Mouse (Mus musculus) T-cell, adult 2 months (primary cell): ENCODE results near the gene Tasp1.
A peak's percentile ranks its signal among the peaks of the same experiment; 100 is the strongest.
"Not testable (repeated sequence)": the region's sequence is repeated elsewhere in the genome, so short reads cannot be mapped to it uniquely, and the experiment has no call there.

Source experiments
- DNase-seq: peaks from one replicate; pipeline ENCODE4 v3.0.0; 2022; ENCODE audit warnings: low spot score

Gene Tasp1

DNA sequence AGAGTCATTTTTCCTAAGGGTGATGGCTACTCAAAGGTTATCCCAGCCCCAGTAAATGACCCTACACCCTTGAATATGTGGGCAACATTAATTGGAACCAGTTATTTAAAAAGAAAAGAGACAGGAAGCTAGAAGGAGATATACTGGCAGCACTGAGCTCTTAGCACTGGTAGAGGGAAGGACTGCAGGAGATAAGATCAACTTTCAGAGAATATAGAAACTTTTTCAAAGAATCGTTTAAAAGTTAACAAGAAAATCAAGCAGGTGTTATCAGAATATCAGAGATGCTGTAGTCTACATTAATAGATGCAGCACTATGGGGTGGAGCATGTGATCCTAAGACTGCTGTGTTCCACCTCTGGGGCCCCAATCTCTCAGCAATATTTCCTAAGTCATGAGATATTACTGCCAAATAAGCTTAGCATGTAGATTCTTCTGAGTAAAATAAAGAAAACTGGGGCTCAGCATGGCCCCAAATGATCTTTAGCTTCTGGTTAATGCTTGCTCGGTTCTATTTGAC is 14.9 kb downstream of the Tasp1 start:
- no peak for DNase-seq

DNA sequence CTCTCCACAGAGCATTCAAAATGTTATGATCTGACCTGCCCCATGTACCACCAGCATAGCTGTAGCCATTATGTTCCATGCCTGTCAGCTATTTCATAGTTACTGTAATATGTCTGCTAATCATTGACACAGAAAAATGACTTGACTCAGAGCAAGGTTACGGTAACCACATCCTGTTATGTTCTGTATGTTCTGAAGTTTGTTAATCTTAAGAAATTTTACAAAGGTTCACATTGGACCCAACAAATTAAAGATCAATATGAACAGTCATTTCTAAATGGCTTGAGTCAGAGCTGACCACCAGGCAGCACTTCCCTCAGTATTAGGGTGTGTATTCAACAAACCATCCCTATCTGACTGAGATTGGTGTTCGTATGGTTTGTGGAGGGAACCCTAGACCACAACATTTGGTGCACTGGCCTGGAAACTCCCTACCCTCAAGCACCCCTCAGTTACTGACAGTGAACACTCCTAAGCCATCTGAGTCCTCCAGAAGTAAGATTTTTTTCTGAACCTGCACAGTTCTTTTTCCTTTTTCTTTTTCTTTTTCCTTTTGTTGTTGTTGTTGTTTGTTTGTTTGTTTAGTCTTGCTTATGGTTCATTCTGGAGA is 24.0 kb downstream of the Tasp1 start:
- DNase-seq, result peak; percentile 83

DNA sequence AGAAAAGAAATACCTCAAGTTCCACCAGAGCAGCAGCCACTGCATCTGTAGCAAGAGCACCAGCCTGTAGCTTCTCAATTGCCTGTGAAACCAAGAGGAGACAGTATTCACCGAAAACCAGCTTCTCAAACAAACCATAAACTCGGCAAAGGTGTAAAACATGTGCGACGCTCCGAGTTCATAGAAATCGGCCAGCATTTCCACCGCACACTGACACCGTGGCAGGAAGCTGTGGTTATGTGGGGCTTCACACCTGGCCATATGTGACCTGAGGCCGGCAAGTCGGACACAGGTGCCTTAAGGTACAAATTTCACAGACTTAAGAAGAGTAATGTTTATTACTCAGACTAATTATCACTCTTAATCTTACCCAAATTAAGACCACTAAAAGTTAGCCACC is 24.5 kb downstream of the Tasp1 start:
- peak; percentile 67 for DNase-seq

DNA sequence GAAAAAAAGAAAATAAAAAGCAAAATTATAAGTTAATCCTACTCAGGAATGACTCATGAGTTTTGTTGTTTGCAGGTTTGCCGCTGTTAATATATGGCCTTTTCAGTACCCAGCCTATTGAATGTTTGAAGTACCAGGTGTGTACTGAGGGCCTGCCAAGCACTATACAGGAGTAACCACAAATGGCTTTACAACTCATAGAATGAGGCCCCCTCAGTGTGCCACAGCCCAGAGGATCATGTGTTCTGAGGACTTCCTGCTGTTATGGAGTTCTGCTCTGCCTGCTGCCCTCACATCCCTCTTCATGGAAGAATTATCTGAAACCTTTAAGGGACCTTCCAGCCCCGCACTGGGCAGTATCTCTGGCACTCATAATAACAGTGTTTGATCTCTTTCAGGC is 29.1 kb downstream of the Tasp1 start:
- no peak for DNase-seq

DNA sequence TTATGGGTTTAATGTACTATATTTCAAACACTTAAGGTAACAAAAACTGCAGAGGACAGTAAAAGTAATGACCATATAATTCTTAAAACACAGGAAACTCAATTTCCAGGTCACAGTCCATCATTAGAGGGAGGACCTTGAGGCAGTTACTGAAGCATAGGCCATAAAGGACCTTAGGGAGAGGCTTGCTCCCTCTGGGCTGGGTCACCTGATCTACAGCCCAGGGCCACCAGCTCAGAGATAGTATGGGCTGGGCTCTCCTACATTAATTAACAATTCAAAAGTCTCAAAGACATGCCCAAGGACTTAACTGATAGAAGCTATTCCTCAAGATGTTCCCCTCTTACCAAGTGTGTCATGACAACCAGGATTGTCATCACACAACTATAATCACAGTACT is 29.8 kb downstream of the Tasp1 start:
- DNase-seq, result no peak

DNA sequence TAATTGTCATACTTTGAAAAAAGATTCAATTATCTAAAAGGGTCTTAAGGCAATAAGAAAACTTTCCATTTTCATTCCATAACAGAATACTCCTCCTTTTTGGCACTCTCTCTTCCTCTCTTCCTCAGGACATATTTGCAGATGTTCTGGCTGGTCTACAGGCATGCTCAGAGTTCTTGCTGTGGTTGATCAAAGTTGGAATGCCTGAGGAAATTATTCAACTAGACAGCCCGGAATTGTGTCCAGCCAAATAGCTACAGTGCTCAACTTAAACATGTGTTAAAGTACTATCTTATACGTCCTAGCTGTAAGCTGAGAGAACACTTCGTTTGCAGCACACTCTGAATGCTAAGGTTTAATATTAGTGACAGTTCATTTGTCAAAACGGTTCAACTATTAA is 41.7 kb downstream of the Tasp1 start:
- no peak for DNase-seq

DNA sequence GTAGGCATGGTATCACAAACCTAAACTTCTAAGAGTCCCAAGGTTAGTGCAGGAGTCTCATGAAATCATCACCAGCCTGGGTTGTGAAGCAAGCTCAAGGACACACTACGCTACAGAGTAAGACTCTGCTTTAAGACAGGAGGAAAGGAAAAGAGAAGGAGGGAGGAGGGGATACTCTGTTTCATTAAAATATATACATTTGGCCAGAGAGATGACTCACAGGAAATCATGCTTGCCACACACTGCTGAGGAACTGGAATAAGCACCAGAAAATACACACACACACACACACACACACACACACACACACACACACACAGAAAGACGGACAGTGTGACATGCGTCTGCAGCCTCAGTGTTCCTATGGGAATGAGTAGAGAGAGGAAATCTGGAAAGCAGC is 59.2 kb downstream of the Tasp1 start:
- DNase-seq, result no peak

DNA sequence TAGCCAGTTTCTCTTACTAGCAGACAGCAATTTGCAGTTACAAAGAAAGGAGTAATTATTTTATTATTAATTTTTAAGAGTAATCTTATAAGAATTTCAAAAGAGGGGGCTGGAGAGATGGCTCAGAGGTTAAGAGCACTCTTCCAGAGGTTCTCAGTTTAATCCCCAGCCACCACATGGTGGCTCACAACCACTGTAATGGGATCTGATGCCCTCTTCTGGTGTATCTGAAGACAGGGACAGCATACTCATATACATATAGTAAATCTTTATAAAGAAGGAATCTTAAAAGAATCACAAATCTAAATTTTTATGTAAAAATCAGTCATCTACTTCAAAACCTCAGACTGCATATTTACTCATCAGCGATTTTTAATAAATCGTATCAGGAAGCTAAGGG is 68.4 kb downstream of the Tasp1 start:
- DNase-seq, result no peak

DNA sequence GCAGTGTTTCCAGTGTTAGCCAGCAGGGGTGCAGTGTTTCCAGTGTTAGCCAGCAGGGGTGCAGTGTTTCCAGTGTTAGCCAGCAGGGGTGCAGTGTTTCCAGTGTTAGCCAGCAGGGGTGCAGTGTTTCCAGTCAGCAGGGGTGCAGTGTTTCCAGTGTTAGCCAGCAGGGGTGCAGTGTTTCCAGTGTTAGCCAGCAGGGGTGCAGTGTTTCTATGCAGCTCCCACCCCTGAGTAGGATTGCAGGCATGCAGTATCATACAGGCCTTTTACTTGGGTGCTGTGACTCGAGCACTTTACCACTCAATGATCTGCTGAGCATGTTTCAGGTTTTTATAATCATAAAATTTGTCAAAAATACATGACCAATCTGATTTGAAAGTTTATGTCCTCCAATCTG is 76.7 kb downstream of the Tasp1 start:
- peak; percentile 35 for DNase-seq

DNA sequence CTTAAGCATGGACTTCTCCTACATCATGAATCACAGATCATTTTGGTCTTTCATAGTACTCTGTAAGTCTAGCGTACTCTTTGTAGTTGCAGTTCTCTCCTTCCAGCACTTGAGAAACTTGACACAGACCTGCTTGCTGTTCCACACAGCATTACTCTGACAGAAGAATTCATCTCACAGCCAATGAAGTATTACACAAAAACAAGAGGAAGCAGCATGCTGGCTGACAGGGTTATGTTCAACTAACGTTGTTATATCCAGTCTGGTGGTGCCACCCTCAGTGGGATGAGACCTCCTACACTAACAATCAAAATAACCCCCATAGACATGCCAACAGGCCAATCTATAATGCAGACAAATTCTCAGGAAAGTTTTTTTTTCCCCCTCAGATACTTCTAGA is 99.2 kb downstream of the Tasp1 start:
- DNase-seq, result no peak

DNA sequence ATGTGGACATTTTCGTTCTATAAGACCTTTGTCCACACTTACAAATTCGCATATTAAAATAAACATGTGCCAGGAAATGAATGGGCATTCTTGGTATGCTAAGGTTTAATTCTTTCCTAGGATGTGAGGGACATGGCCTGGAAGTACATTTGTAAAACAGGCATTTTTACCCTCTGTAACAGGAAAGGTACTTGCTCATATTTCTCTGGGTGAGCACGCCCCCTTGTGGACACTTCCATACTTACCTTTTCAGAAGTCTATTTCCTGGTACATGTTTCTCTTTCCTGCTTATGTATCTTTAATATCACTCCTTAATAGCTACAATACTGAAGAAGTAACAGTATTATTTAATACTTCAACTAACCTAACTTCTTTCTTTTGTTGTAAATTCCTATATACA is 100.3 kb downstream of the Tasp1 start:
- DNase-seq, result peak; percentile 52

DNA sequence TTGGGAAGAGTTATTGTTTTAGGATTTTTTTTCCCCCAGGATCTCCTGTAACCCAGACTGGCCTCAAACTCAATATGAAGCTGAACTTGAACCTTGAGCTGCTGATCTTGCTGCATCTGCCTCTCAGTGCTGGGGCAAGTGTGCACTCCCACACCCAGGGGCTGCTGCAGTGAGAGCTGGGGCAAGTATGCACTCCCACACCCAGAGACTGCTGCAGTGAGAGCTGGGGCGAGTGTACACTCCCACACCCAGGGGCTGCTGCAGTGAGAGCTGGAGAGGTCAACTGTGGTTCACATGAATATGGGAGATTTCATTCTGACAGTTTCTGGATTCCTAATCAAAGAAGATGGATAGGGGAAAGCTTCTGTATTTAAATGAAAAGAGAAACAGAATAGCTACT is 117.8 kb downstream of the Tasp1 start:
- DNase-seq, result no peak

DNA sequence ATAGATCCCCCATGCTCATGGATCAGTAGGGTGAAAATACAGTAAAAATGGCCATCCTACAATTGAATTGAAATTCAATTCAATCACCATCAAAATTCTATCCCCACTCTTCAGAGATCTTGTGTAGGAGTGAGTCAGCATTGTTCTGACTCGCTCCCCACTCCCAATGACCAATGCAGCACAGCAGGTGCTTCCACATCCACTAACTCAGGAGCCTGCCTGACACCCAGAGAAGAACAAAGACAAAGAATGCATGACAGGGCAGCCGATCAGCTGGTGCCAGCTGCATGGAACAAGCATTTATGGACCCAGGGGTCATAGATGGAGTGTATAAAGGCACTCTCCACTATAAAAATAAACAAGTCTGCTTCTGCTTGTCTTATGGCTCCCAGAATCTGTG is 129.0 kb downstream of the Tasp1 start:
- no peak for DNase-seq

DNA sequence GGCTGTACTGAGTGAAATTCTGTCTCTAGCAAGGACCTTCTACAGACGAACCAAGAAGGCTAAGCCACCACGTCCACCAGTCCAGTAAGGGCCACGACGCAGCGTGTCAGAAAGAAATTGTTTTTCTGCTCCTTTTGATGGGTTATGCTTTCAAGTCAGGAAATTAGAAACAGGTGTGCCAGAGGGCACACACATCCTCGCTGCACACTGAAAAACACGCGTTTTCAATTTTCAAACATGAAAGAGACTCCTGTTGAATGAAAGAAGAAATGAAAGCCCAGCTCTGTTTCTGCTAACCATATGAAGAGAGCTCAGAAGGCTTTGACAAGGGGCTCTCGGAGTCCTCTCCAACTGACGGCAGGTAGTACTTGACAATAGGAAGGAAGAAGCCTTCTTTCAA is 132.0 kb downstream of the Tasp1 start:
- peak; percentile 57 for DNase-seq

DNA sequence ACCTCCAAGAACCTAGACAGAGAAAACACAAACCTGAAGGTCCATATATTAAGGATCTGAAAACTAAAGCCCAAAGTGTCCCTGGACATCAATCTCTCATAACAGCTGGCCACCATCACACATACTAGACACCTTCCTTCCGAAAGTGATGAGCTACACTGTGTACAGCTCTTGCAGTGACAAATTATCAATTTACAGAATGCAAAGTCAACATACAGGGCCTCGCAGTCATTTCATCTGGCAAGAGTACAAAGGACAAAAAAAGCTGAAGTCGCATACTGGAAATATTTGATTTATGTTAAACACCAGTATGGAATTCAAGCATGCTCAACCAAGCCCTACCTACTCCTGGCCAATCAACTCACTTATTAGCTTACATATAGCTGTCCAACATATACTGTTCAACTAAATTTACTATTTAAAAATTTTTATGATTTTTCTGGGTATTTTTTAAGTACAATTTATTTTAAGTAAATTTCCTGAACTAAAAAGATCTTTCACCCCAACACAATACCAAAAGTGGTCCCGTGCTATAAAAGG is 132.5 kb downstream of the Tasp1 start:
- DNase-seq, result no peak

DNA sequence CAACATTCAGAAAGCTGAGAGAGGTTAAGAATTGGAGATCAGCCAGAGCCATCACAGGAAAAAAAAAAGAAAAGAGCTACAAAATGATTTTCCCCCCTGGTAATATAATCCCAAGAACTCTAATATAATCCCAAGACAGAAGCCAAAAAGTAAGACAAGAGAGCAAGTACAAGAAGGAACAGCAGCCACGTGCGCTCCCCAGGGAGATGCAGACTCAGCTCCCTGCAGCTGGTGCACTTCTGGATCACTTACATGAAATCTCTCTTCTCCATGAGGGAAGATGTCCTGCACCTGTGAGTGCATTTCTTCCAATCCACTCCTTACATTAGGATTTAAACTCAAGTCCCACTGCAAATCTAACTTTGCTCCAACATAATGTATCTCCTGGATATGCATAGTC is 134.4 kb downstream of the Tasp1 start:
- DNase-seq, result no peak

DNA sequence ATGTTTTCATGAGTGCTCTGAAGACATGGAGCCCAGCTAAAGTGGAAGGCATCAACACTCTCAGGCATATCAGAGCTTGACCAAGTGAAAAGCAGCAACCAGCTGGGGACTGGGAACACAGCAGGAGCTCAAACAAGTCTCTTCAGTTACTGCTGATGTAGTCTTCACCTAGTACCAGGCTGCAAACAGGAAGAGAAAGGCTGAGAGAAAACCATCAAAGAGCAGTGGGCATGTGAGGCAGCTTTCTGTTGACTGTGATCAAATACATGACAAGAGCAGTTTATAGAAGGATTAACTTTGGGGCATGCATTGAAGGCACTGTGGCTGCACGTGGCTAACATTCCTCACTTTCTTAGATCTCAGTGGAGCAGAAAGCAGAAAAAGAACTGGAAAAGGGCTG is 141.7 kb downstream of the Tasp1 start:
- peak; percentile 48 for DNase-seq

DNA sequence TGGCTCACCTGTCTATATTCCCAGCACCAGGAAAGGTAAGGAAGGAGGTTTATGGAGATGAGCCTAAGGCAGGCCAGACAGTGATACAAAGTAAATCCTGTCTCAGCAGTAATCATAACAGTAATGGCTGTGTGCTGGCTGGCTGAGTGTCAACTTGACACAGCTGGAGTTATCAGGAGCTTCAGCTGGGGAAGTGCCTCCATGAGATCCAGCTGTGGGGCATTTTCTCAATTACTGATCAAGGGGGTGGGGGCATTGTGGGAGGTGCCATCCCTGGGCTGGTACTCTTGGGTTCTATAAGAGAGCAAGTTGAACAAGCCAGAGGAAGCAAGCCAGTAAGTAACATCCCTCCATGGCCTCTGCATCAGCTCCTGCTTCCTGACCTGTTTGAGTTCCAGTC is 145.2 kb downstream of the Tasp1 start:
- not testable (repeated sequence) for DNase-seq

DNA sequence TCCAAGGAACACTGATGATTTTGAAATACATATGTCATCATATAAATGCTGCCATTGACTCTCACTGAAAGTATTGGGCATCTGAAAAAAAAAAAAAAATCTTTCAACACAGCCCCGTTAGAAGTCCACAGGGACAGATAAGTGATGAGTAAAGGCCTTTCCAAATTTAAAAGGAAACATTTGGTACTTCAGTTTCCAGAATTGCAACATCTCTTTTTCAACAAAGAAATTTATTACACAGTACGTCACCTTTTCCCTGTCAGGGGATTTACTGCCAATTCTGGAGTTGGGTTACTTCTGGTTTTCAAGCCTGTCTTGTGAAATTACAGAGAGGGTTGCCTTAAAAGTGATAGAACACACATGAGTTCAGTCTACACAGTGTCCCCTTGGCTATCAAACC is 146.8 kb downstream of the Tasp1 start:
- DNase-seq, result no peak

DNA sequence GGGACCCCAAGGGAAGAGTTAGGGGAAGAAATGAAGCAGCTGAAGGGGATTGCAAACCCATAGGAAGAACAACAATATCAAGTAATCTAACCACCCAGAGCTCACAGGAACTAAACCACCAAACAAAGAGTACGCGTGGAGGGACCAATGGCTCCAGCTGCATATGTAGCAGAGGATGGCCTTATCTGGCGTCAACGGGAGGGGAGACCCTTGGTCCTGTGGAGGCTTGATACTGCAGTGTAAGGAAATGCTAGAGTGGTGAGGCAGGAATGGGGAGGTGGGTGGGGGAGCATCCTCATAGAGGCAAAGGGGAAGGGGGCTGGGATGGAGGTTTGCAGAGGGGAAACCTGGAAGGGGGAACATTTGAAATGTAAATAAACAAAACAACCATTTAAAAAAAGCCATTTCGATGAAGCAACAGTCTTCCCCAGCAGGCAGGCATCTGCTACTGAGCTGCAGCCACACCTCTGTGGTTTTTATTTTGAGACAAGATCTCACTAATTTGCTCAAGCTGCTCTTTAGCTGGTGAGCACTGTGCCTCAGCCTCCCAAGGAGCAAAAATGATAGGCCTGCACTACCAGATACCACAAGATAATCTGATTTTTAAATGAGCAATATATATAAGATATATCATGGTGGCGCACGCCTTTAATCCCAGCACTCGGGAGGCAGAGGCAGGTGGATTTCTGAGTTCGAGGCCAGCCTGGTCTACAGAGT is 160.0 kb downstream of the Tasp1 start:
- DNase-seq, result no peak

DNA sequence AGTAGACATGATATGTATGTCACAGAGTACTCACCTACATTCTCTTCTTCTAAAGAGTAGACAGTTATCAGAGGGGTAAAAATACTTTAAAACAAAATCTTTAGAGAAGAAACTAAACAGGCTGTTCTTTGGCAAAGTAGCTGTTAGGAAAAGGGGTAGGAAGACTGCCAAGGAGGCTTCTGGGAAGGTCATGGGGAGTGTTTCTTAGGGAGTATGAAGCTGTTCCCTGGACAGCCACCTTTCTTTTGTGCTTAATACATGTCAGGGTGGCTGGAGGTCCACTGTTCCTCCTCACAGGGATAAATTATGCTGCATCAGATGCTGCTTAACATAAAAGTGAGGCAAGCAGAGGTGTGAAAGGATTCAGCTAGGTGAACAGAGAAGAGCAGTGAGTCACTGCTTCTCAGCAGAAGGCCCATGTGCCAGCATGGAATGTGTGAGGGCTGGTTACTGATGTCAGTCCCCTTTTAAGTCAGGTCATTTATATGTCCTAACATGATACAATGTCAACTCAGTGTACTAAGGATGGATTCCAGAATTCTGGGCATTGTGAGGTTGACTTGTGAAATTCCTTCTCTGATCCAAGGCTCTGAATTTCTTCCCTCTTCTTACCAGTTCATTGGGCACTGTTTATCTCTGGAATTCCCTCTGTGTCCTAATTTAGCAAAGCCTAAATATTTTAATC is 175.1 kb downstream of the Tasp1 start:
- no peak for DNase-seq

DNA sequence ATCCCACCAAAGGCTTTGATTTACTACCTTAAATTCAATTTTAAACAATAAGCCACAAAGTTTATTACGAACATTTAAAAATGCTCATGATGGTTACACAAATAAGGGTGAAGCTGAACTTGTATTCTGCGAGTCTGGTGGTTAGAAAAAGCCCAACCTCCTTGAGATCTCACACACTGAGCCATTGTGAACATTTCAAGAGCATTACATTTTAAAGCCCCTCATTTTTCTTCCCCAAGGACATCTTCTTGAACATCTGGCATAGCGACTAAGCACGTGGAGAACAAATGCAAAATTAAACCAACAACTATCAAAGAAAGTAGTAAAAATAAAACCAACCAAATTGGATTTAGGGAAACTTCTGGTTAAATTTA is 182.4 kb downstream of the Tasp1 start:
- DNase-seq, result no peak

DNA sequence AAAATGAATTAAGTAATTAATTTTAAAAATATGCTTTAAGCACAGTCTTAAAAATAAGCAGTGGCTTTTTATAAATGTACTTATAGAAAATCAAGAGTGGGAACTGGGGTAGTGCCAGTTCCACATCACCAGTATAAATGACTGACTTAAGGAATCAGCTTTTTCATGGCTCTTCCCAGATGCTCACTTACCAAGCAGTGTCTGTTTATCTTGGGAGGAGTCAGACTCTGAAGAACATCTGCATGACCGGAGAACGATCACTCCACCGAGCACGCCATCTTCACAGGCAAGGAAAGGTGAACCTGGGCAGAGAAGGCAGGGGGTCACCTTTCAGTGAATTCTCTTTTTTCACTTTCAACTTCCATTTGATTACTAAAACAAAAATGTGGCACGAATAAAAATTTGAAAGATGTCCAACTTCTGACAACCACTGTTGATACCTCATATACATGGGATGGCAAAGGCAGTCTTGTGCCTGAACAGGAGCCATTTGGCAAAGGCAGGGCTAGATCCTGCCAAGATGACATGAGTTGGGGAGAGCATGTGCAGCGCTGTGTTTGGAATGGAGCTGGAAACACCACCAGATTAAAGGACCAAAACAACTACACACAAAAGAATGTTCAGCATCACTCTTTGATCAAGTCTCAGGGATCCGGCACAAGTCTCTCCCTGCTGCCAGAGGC is 182.9 kb downstream of the Tasp1 start:
- DNase-seq, result no peak
